Mouse (Mus musculus) heart, postnatal 0 days (tissue): ENCODE measurements around the gene Cyp26a1.

Source experiments
- CTCF ChIP-seq: IDR thresholded peaks from 2 replicates; pipeline ENCODE4 v1.5.1; 2016; ENCODE audit warnings: antibody characterized with exemption, control low read depth, low read depth
- EP300 ChIP-seq: IDR thresholded peaks from 2 replicates; pipeline ENCODE4 v1.6.1; 2016; ENCODE audit warnings: antibody characterized with exemption, low read depth

GRCm38 (mm10) chr19:37716524-37717175, 19.1 kb downstream of the Cyp26a1 start:
- TF ChIP-seq CTCF (no peak), EP300 (no peak)
